Mouse (Mus musculus) c-Kit-positive CD71-positive TER-119-negative erythroid progenitor cells, embryonic 14.5 days (primary cell): ENCODE data around the gene Olfr147.
"Not testable (repeated sequence)": the region's sequence is repeated elsewhere in the genome, so short reads cannot be mapped to it uniquely, and the experiment has no call there.

Experiments
- DNase-seq: peaks from one replicate; pipeline ENCODE4 v3.0.0-alpha.2; 2013; ENCODE audit warnings: low read depth

The Olfr147 gene

GRCm38 (mm10) chr9:38401398-38401797 lies at the start of gene Olfr147:
Olfr147 (plus strand) TSS chr9:38401698.
- no peak for DNase-seq

DNA sequence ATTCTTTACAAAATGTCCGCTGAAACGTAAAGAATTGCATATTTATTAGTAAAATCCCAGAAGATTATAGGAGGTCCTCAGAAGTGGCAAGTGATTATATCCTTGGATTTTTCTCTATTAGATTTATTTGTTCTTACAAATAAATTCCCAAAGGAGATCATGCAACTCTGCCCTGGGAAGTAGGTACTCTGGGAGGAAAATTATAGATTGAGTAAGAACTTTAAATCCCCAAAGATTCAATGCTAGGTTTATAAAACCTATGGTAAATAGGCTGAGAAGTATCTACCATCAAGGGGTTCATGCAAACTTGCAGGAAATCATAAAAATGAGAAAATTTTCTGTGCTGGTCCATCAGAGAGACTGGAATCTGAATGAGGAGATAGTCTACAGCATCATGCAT lies 34.9 kb upstream of the Olfr147 start, which contains the start of gene Olfr250:
Olfr250 (plus strand) TSS at position 301 of the 400 bp plus-strand sequence.
- DNase-seq = no peak

GRCm38 (mm10) chr9:38376786-38377185 lies 24.7 kb upstream of the Olfr147 start, which contains the start of gene Olfr251:
Olfr251 (plus strand) TSS chr9:38377086.
- no peak for DNase-seq

- DNase-seq = not testable (repeated sequence)
These were observed 6.0 kb downstream of the Olfr147 start for GRCm38 (mm10) chr9:38407502-38407901.

- not testable (repeated sequence) for DNase-seq
These were observed 12.0 kb downstream of the Olfr147 start for GRCm38 (mm10) chr9:38413502-38413901.

GRCm38 (mm10) chr9:38423801-38424200 lies 22.3 kb downstream of the Olfr147 start:
- DNase-seq = no peak

GRCm38 (mm10) chr9:38427026-38427425 lies 25.5 kb downstream of the Olfr147 start:
- DNase-seq = no peak

DNA sequence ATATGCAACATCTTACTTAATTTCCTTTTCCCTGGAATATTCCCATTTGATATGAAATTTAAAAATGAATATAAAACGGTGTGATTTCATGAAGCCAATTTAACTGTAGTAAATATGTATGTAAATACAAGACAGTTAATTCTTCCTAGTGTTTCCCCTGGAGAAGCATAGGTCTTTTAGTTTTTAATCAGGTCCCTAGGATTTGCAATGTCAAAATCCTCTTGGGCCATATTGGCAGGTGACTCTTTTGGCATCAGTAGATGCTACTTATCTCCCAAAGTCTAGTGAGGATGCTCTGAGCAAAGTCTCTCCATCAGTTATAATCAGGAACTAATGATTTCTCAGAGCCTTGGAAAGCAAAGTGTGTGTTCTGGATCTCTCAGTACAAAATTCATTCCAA lies 27.7 kb downstream of the Olfr147 start, which contains the start of gene Olfr901:
Olfr901 (plus strand) TSS at position 301 of the 400 bp plus-strand sequence.
- DNase-seq = no peak

- no peak for DNase-seq
These were observed 45.9 kb downstream of the Olfr147 start, which contains the start of gene Olfr902 for GRCm38 (mm10) chr9:38447352-38447751. Olfr902 (plus strand) TSS chr9:38447652.
